Mouse (Mus musculus): ENCODE data around the gene Gm3453.
"Not testable (repeated sequence)": the region's sequence is repeated elsewhere in the genome, so short reads cannot be mapped to it uniquely, and the experiment has no call there.

Gm3453 gene

DNA sequence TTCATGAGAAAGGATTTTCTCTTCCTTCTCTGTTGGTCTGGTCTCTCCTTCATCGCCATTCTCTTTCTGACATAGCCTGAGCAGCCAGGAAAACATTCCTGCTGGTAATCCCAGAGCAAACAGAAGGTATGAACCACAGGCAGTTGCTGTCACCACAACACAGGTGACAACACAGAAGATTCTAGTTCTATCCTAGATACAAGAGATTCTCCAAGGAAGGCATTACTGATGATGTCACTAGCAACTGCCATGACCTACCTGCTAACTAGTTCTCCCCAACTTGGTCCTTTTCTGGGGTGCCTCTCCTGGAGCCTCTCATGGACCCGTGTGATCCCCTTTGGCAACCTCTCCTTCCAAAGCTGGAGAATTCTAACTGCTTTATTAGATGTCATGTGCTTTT, at the start of gene Gm3453:
TSS of gene Gm3453 (minus strand) at position 101 of the 400 bp plus-strand sequence.
- DNase-seq, result not testable (repeated sequence)

DNA sequence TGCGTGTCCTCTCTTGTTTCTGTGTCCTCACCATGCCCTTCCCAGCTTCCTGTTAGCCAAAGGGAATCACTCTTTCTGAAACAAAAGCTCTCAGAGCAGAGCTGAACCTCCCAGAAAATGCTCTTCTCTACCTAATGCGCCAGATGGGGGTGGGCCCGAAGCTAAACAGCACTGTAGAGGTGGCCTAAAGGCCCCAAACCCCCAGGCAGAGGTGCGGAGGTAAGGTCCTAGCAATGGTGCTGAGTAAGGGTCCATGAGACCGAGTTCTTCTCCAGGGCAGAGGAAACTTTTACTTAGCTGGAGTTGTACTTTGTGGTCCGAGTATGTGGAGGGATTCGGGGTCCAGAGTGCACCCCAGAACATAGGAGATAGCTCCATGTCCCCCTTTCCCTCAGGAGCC, 8.2 kb upstream of the Gm3453 start:
- peak; percentile 2 for DNase-seq

DNA sequence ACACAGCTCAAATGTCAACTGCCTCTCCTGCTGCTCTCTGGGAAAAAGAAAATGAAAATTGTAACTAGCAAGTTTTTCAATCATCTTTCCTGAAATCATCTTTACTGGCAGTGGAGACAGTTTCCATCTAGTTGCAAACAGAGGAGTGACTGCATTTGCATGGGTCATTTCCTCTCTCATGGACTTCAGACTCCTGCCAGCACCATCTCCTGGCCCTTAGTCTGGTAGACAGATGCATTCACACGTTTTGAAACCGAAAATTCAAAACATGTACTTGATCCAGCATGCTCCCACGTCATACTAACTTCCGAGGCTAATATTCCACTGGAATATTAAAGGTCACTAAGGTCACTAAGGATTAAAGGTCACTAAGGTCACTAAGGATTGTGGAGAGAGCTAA, 16.5 kb downstream of the Gm3453 start:
- peak; percentile 4 for DNase-seq

DNA sequence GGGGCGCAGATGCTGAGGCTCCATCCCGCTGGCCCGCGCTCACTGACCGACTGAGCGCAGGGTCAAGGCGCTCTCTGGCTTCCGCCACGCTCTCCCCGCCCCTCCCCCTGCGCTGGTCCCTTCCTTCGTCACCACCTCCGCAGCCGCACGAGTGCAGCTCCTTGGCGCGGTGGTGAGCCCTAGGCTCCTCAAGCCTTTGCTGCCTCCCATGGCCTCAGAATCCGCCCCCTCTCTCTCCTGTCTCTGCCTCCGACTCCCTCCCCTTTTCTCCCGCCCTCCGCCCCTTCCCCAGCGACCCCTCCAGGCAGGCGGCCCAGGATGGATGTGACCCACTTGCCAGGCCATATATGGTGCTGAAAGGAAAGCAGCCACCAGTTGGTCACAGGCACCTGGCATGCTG, 17.3 kb downstream of the Gm3453 start, which contains the start of gene Gm3248:
TSS of gene Gm3248 (minus strand) at position 111 of the 400 bp plus-strand sequence.
- peak; percentile 39 for DNase-seq

DNA sequence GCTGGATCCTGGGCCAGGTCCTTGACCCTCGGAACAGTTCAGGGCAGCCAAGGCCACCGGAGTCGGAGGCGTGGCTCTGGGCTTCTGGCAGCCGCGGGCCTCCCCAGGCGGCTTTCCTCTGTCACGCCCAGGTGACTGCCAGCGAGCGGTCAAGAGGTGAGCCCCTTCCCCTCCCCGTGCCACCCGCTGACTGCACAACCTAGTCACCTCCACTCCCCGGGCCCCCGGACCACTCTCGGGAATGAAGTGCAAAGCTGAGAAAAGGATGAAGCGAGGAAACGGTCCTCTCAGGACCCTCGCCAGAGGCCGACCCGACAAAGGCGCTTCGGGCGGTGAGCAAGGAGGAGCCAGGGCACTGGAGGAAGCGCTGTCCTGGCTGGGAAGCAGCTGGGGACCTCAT, 17.8 kb downstream of the Gm3453 start:
- peak; percentile 25 for DNase-seq

DNA sequence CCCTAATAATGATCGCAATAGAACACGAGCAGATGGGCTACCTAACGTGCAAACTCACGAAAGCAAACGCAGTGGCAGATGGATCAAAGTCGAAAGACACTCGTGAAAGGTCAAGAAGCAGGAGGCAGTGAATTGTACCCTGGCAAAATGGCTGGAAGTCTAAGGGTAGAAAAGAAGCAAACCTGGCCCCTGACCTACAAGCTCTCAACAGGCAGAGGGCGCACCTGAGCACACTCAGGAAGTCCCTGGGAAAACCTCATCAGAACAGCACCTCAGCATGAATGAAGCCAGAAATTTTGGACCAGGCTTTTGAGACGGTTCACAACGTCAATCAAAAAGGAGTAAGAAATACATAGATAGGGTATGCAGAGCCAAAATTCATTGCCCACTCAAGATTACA, 18.5 kb downstream of the Gm3453 start:
- DNase-seq, result peak; percentile 6

DNA sequence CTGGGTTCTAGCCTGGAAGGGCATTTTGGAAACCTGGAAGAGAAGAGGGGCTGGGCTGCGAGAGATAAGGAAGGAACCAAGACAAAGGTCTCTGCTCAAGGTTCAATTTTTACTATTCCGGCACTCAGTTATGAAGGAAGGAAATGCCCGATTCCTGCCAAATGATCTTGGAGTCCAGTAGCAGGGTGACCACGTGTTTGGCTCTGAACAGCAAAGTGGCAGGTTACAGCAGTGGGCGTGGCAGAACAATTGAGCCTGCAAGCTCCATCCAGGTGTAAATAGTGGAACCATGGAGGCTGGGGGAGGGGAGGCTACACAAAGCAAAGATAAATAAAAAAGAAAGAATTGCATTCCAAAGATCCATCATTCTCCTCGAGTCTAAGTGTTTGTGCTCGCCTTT, 55.7 kb downstream of the Gm3453 start:
- DNase-seq, result peak; percentile 3

Data from kidney, postnatal 10 days (tissue).